Mouse (Mus musculus) testis, adult 2 months (tissue): ENCODE data around the gene Fam110a. TPM values are rescaled to one million over a fixed set of nuclear protein-coding genes. Genes with fewer than 3 reads are reported as not detected.

Experiments
- H3K27ac ChIP-seq: fragments of 200-500 bp; 2 replicates; pipeline ENCODE4 v1.5.1; 2012; ENCODE audit warnings: low read depth, low read length; ENCODE audit not compliant: control insufficient read depth, insufficient read depth
- H3K27me3 ChIP-seq: fragments of 200-500 bp; 2 replicates; pipeline ENCODE4 v1.6.1; 2012; ENCODE audit warnings: mild to moderate bottlenecking, low read length, moderate library complexity; ENCODE audit not compliant: control insufficient read depth, insufficient read depth
- H3K36me3 ChIP-seq: fragments of 200-500 bp; 2 replicates; pipeline ENCODE4 v1.6.1; 2012; ENCODE audit warnings: mild to moderate bottlenecking, low read length; ENCODE audit not compliant: control insufficient read depth, insufficient read depth
- H3K4me1 ChIP-seq: fragments of 200-500 bp; 2 replicates; pipeline ENCODE4 v1.6.1; 2012; ENCODE audit warnings: low read length; ENCODE audit not compliant: control insufficient read depth, insufficient read depth
- H3K4me3 ChIP-seq: fragments of 200-500 bp; 2 replicates; pipeline ENCODE4 v1.5.1; 2012; ENCODE audit warnings: low read depth, mild to moderate bottlenecking, low read length, moderate library complexity, mixed read lengths; ENCODE audit not compliant: control insufficient read depth
- CTCF ChIP-seq: fragments of 200-500 bp; IDR thresholded peaks from 2 replicates; pipeline ENCODE4 v1.5.1; 2012; ENCODE audit warnings: low read depth, mild to moderate bottlenecking, inconsistent platforms, low read length, moderate library complexity; ENCODE audit not compliant: control insufficient read depth, insufficient read depth, insufficient replicate concordance
- POLR2A ChIP-seq: fragments of 200-500 bp; IDR thresholded peaks from 2 replicates; pipeline ENCODE4 v1.6.1; 2012; ENCODE audit warnings: low read depth, mild to moderate bottlenecking, inconsistent platforms, low read length, moderate library complexity; ENCODE audit not compliant: control insufficient read depth
- polyA plus RNA-seq: library from polyadenylated mRNA; depleted of rRNA; stranded (reverse); fragments of >200 nt; gene quantifications from 2 replicates; pipeline ENCODE4 v1.2.3, GENCODE M21; 2012

Fam110a gene
- polyA plus RNA-seq, 1 experiment: 175 TPM

GRCm38 (mm10) chr2:151975295-151975694 lies 4.7 kb downstream of the Fam110a start:
- Histone ChIP-seq H3K4me1 (peaks cover 16% of the 10 kb centered on the region), H3K36me3 (no peaks in the 10 kb centered on the region), H3K27me3 (no peaks in the 10 kb centered on the region), H3K27ac (no peak overlapping the region), H3K4me3 (no peak overlapping the region; the same call in 1 of the 2 replicates)
- TF ChIP-seq POLR2A (no peak), CTCF (no peak)

- no peaks in the 10 kb centered on the region for H3K36me3 ChIP-seq
- no peaks in the 10 kb centered on the region for H3K27me3 ChIP-seq
- H3K27ac ChIP-seq: no peak overlapping the region
- peak overlapping the region; percentile 77 for H3K4me3 ChIP-seq
- peaks cover 12% of the 10 kb centered on the region for H3K4me1 ChIP-seq
- TF ChIP-seq CTCF: no peak
- TF ChIP-seq POLR2A: no peak
Measured at GRCm38 (mm10) chr2:151973595-151974562, 6.1 kb downstream of the Fam110a start.

- Histone ChIP-seq H3K4me1 (peaks cover 12% of the 10 kb centered on the region), H3K4me3 (peak overlapping the region; percentile 77), H3K36me3 (no peaks in the 10 kb centered on the region), H3K27ac (no peak overlapping the region), H3K27me3 (no peaks in the 10 kb centered on the region)
- TF ChIP-seq POLR2A (no peak; the same call in 1 of the 2 replicates), CTCF (no peak)
Measured at GRCm38 (mm10) chr2:151972880-151973594, 7.0 kb downstream of the Fam110a start.

DNA sequence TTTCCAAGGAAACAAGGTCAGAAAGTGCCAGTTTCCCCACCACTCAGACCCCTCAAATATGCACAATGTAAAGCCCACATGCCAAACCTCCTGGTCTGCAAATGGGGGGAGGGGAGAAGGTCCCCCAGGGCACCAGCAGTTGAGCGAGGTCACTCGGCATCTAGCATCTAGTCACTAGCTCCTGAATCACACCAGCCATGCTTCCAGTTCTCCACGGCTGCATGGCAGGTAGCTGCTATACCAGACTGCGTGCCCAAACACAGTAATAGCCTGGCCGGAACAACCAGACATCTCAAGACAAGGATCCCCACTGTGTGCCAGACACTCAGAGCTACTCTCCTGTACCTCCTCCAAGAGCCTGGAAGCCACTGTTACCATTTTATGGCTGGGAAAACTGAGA lies 8.3 kb downstream of the Fam110a start:
- H3K27me3 ChIP-seq: no peaks in the 10 kb centered on the region
- H3K27ac ChIP-seq: no peak overlapping the region
- TF ChIP-seq POLR2A (no peak), CTCF (no peak)
- peaks cover 12% of the 10 kb centered on the region for H3K4me1 ChIP-seq
- peak overlapping the region; percentile 77 for H3K4me3 ChIP-seq
- no peaks in the 10 kb centered on the region for H3K36me3 ChIP-seq

- Histone ChIP-seq H3K4me1 (peaks cover 12% of the 10 kb centered on the region), H3K27me3 (no peaks in the 10 kb centered on the region), H3K4me3 (peak overlapping the region; percentile 77), H3K36me3 (no peaks in the 10 kb centered on the region), H3K27ac (no peak overlapping the region)
- TF ChIP-seq POLR2A (peak; percentile 88; the same call in 1 of the 2 replicates), CTCF (no peak)
Measured at GRCm38 (mm10) chr2:151970191-151971172, 9.5 kb downstream of the Fam110a start.

DNA sequence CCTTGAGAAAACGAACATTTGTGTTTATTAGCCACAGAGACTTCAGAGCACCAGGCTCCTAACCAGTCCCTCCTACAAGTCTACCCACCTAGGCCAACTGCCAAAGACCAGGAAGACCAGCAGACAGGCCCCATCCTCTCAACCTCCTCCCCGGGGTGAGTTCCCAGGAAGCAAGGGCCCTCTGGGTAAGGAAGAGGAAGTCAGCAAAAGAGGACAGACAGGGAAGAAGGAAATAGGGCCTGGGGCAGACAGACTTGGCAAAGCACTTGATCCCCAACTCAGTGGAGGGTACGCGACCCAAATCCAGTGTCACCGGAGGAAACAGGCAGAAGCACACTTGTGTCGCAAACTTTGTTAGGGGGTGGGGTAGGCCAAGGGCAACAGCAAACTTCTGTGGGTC lies 10.6 kb downstream of the Fam110a start:
- no peak overlapping the region for H3K27ac ChIP-seq
- no peaks in the 10 kb centered on the region for H3K36me3 ChIP-seq
- no peaks in the 10 kb centered on the region for H3K27me3 ChIP-seq
- H3K4me3 ChIP-seq: peak overlapping the region; percentile 77
- peaks cover 12% of the 10 kb centered on the region for H3K4me1 ChIP-seq
- TF ChIP-seq CTCF (no peak), POLR2A (no peak)
